Mouse (Mus musculus): ENCODE results near the gene Duxbl3. TPM values are rescaled to one million over a fixed set of nuclear protein-coding genes. Genes with fewer than 3 reads are reported as not detected.
"Not testable (repeated sequence)": the region's sequence is repeated elsewhere in the genome, so short reads cannot be mapped to it uniquely, and the experiment has no call there.

Duxbl3 gene
- polyA plus RNA-seq (2012) = not detected in 2 replicates

- TF ChIP-seq GATA1 (IDR thresholded peaks at IDR 0.05; ENCODE audit: low read length) = not testable (repeated sequence)
Observed at GRCm38 (mm10) chr14:26257756-26258617, at the start of gene Duxbl3. TSS of gene Duxbl3 (plus strand) at chr14:26257962.

GRCm38 (mm10) chr14:26293859-26294258 is 36.1 kb downstream of the Duxbl3 start:
- TF ChIP-seq GATA1 (IDR thresholded peaks at IDR 0.05; ENCODE audit: low read length) = no peak

- no peak for TF ChIP-seq GATA1 (IDR thresholded peaks at IDR 0.05; ENCODE audit: low read length)
Observed at GRCm38 (mm10) chr14:26297055-26297454, 39.3 kb downstream of the Duxbl3 start.

GRCm38 (mm10) chr14:26297484-26297883 is 39.7 kb downstream of the Duxbl3 start:
- TF ChIP-seq GATA1 (IDR thresholded peaks at IDR 0.05; ENCODE audit: low read length) = no peak

GRCm38 (mm10) chr14:26303111-26303510 is 45.3 kb downstream of the Duxbl3 start:
- no peak for TF ChIP-seq GATA1 (IDR thresholded peaks at IDR 0.05; ENCODE audit: low read length)

GRCm38 (mm10) chr14:26306032-26306431 is 48.3 kb downstream of the Duxbl3 start:
- no peak for TF ChIP-seq GATA1 (IDR thresholded peaks at IDR 0.05; ENCODE audit: low read length)

- TF ChIP-seq GATA1 (IDR thresholded peaks at IDR 0.05; ENCODE audit: low read length) = no peak
Observed at GRCm38 (mm10) chr14:26308813-26309212, 51.1 kb downstream of the Duxbl3 start.

- no peak for TF ChIP-seq GATA1 (IDR thresholded peaks at IDR 0.05; ENCODE audit: low read length)
Observed at GRCm38 (mm10) chr14:26309511-26309910, 51.7 kb downstream of the Duxbl3 start.

- no peak for TF ChIP-seq GATA1 (IDR thresholded peaks at IDR 0.05; ENCODE audit: low read length)
Observed at GRCm38 (mm10) chr14:26316246-26316730, 58.5 kb downstream of the Duxbl3 start.

Other genes starting within 250 kb of the Duxbl3 start
- not detected in 2 replicates for gene Gm9780, start 215.3 kb upstream of the Duxbl3 start, polyA plus RNA-seq (2012)
- gene Tmem254c, start 190.6 kb upstream of the Duxbl3 start, polyA plus RNA-seq (2012) = 0.80 and 2.6 TPM in 2 replicates
- gene Cphx2, start 176.4 kb upstream of the Duxbl3 start, polyA plus RNA-seq (2012) = not detected in 2 replicates
- not detected in 2 replicates for gene Cphx3, start 175.7 kb upstream of the Duxbl3 start, polyA plus RNA-seq (2012)
- not detected in 2 replicates for gene Duxbl2, start 139.6 kb upstream of the Duxbl3 start, polyA plus RNA-seq (2012)
- gene Plac9b, start 75.5 kb upstream of the Duxbl3 start, polyA plus RNA-seq (2012) = not detected in 2 replicates
- gene Tmem254b, start 50.9 kb upstream of the Duxbl3 start, polyA plus RNA-seq (2012) = 0.12 and 1.6 TPM in 2 replicates

All from G1E-ER4 (cell line).